Mouse (Mus musculus) embryonic facial prominence, embryonic 11.5 days (tissue): ENCODE measurements at regions not wholly inside any gene's neighbourhood (a gene's known extent, or its start where the extent isn't known, plus 50 kb on each side); places are given as distances from the start of the nearest gene placed in this dataset.
A peak's percentile ranks its signal among the peaks of the same experiment; 100 is the strongest.
"Not testable (repeated sequence)": the region's sequence is repeated elsewhere in the genome, so short reads cannot be mapped to it uniquely, and the experiment has no call there.

ENCODE experiments used
- ATAC-seq: fragments of 200-750 bp; cut with Nextera tagmentation; replicated peaks from 2 replicates; pipeline ENCODE4 v1.8.0; 2017; ENCODE audit warnings: low read depth; ENCODE audit not compliant: insufficient number of reproducible peaks, low FRiP score, low TSS enrichment
- DNase-seq: peaks from one replicate; pipeline ENCODE4 v3.0.0-alpha.2; 2015; ENCODE audit warnings: low spot score
- H3K27ac ChIP-seq: fragments of 300-500 bp; sonication (generic); replicated peaks from 2 replicates; pipeline ENCODE4 v1.5.1; 2014; ENCODE audit warnings: mild to moderate bottlenecking, low read depth, low read length, control low read depth
- H3K27me3 ChIP-seq: fragments of 300-500 bp; sonication (generic); 2 replicates; pipeline ENCODE4 v1.6.1; 2014; ENCODE audit warnings: mild to moderate bottlenecking, low read length, moderate library complexity, mixed read lengths; ENCODE audit not compliant: control insufficient read depth, insufficient read depth
- H3K36me3 ChIP-seq: fragments of 300-500 bp; sonication (generic); replicated peaks from 2 replicates; pipeline ENCODE4 v1.6.1; 2014; ENCODE audit warnings: low read depth, mild to moderate bottlenecking, low read length, moderate library complexity, mixed read lengths; ENCODE audit not compliant: control insufficient read depth, insufficient read depth
- H3K4me1 ChIP-seq: fragments of 300-500 bp; sonication (generic); 2 replicates; pipeline ENCODE4 v1.6.1; 2014; ENCODE audit warnings: low read length, mixed read lengths; ENCODE audit not compliant: control insufficient read depth, insufficient read depth
- H3K4me2 ChIP-seq: fragments of 300-500 bp; sonication (generic); 2 replicates; pipeline ENCODE4 v1.6.1; 2014; ENCODE audit warnings: low read depth, mild to moderate bottlenecking, control low read depth, low read length, moderate library complexity
- H3K4me3 ChIP-seq: fragments of 300-500 bp; sonication (generic); 2 replicates; pipeline ENCODE4 v1.5.1; 2014; ENCODE audit warnings: low read depth, low read length, control low read depth
- H3K9ac ChIP-seq: fragments of 300-500 bp; sonication (generic); replicated peaks from 2 replicates; pipeline ENCODE4 v1.6.1; 2014; ENCODE audit warnings: mild to moderate bottlenecking, control low read depth, low read length
- H3K9me3 ChIP-seq: fragments of 300-500 bp; sonication (generic); replicated peaks from 2 replicates; pipeline ENCODE4 v1.6.1; 2016; ENCODE audit warnings: mild to moderate bottlenecking, low read length, inconsistent platforms, mixed read lengths; ENCODE audit not compliant: control insufficient read depth
- WGBS: fragments of 180-500 bp; shearing (Covaris S2); extraction: QIAGEN DNeasy Blood & Tissue Kit; methylation state at CpG from one replicate; pipeline ENCODE4 v1.1.7; 2014; 5-methylcytosine and 5-hydroxymethylcytosine counted together

DNA sequence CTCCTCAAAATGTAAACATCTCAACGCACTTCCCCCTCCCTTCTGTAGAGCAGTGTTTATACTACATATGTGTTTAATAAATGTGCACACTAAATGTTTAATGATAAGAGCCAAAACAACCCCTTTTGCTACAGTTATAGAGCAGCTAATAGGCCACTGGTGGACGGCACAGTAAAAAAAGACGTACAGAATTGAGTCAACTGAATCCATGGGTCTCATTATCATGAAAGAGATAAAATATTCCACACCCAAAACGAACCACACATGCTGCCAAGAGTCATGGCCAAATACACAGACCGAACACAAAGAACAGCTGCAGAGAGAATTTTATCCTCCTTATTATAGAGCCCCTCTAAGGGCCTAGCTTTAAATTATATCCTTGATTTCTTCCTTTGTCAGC is 237.8 kb downstream of the Dhx15 start:
- no peak for ATAC-seq
- no peaks in the 10 kb centered on the region for H3K27me3 ChIP-seq
- H3K4me3 ChIP-seq: no peak overlapping the region
- no peak overlapping the region for H3K9ac ChIP-seq
- 76% methylated on average over 5 of the region's 5 CpGs for WGBS
- H3K4me2 ChIP-seq: no peak overlapping the region
- H3K36me3 ChIP-seq: no peaks in the 10 kb centered on the region
- no peak for DNase-seq
- no peaks in the 10 kb centered on the region for H3K9me3 ChIP-seq
- H3K4me1 ChIP-seq: no peaks in the 10 kb centered on the region
- H3K27ac ChIP-seq: no peak overlapping the region

DNA sequence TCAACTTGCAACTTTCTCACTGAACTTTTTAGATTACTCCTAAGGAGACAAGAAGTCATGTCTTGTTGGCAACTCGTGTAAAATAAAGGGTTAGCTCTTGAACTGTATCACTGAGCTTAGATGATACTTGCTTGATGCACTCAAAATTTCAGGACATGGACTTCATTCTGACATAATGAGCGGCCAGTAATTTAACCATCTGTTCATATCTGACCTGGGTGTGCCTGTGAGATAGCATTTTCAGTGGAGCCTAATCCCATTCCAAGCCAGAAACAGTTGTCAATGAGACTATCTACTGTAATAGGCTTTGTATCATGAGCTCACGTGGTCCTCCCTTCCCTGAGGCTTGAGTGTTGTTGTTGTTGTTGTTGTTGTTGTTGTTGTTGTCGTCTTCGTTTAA is 240.3 kb downstream of the Dhx15 start:
- no peaks in the 10 kb centered on the region for H3K4me1 ChIP-seq
- ATAC-seq: no peak
- no peaks in the 10 kb centered on the region for H3K36me3 ChIP-seq
- no peak overlapping the region for H3K27ac ChIP-seq
- H3K4me3 ChIP-seq: no peak overlapping the region
- no peaks in the 10 kb centered on the region for H3K9me3 ChIP-seq
- no peaks in the 10 kb centered on the region for H3K27me3 ChIP-seq
- DNase-seq: no peak
- H3K4me2 ChIP-seq: no peak overlapping the region
- H3K9ac ChIP-seq: no peak overlapping the region
- 88% methylated on average over 5 of the region's 5 CpGs for WGBS

DNA sequence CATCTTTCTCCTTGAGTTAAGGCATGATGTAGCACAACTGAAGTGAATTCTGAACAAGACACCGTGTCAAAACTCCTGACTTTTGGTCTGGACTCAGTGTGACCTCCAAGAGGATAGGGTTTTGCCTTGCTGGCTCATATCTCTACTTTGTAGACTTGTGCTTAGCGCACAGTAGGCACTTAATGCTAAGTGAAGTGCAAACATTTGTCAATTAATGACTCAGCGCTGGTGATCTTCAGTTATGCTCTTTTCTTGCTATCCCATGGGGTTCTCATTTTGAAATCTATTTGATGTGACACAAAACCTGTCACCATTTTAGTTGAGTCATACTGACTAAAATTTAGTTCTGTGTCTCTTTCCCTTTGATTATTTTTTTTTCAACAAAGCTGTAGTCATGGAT is 244.3 kb downstream of the Dhx15 start:
- no peak overlapping the region for H3K4me3 ChIP-seq
- ATAC-seq: no peak
- no peak overlapping the region for H3K4me2 ChIP-seq
- DNase-seq: no peak
- no peaks in the 10 kb centered on the region for H3K36me3 ChIP-seq
- no peak overlapping the region for H3K27ac ChIP-seq
- 91% methylated on average over 3 of the region's 3 CpGs for WGBS
- H3K4me1 ChIP-seq: no peaks in the 10 kb centered on the region
- H3K9me3 ChIP-seq: no peaks in the 10 kb centered on the region
- no peak overlapping the region for H3K9ac ChIP-seq
- no peaks in the 10 kb centered on the region for H3K27me3 ChIP-seq

DNA sequence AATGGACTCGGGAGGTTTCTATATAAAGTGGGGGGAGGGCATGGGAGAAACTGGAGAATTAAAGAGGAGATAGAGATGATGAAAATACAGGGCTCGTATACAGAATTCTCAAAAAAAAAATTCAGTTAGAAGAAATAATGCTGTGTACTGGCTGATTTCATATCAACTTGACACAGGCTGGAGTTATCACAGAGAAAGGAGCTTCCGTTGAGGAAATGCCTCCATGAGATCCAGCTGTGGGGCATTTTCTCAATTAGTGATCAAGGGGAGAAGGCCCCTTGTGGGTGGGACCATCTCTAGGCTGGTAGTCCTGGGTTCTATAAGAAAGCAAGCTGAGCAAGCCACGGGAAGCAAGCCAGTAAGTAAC is 248.4 kb downstream of the Dhx15 start:
- H3K4me1 ChIP-seq, H3K27me3 ChIP-seq, H3K4me3 ChIP-seq, H3K27ac ChIP-seq, H3K4me2 ChIP-seq, H3K36me3 ChIP-seq, H3K9me3 ChIP-seq, DNase-seq, ATAC-seq, H3K9ac ChIP-seq: not testable (repeated sequence)
- WGBS: 35% methylated on average over 4 of the region's 4 CpGs

DNA sequence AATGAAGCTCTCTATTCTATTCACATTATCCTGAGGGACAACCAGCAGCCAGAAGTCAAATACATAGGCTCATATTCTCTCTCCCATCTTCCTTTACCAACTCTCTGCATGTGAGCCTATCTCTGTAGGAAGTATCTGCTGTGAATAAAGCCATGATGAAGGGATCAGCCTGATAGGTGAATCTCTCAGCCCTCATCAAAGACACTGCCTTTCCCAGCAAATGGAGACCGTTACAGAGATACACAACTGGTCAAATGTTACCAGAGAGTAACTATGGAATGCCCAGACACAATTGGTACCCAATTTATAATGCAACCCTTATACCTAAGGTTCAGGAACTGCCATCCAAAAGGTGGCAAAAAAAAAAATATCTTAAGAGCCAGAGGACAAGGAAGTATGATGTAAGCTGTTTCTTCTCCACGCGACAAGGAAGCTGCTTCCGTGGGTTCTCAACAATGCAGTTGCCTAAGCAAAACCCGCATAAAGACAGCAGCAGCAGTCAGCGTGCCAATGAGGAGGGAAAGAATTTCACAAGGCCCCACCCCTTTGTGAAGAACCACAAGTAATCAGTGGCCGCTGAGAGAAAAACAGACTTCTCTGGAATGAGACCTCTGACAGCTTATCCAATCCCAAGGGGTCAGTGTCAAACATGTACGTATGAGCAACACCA is 248.9 kb downstream of the Dhx15 start:
- Histone ChIP-seq H3K4me2 (no peak overlapping the region), H3K27ac (no peak overlapping the region), H3K9ac (no peak overlapping the region), H3K4me3 (no peak overlapping the region), H3K9me3 (no peaks in the 10 kb centered on the region), H3K27me3 (no peaks in the 10 kb centered on the region), H3K36me3 (no peaks in the 10 kb centered on the region), H3K4me1 (no peaks in the 10 kb centered on the region)
- DNase-seq: peak; percentile 20
- ATAC-seq: no peak
- 47% methylated on average over 8 of the region's 8 CpGs for WGBS

DNA sequence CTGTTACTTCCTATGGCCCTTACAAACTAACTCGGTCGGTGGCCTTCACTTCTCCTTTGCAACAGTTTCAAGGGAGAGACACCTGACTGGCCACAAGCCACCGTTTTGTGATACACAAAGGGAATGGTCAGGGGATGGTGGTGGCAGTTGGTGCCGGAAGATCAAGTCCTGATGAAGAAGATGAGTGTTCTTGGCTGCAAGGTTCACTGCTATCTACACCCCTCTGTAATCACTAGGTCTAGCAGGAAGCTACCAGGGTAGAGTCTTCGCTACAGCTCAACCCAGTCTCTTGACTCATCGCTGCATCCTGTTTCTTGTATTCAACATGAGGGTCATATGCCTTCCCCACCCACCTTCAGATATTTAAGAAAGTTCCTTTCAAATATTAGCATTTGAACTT is 251.5 kb downstream of the Dhx15 start:
- H3K27me3 ChIP-seq: no peaks in the 10 kb centered on the region
- no peak for DNase-seq
- H3K9ac ChIP-seq: no peak overlapping the region
- H3K36me3 ChIP-seq: no peaks in the 10 kb centered on the region
- H3K9me3 ChIP-seq: no peaks in the 10 kb centered on the region
- no peak overlapping the region for H3K4me3 ChIP-seq
- no peak for ATAC-seq
- H3K4me2 ChIP-seq: no peak overlapping the region
- no peak overlapping the region for H3K27ac ChIP-seq
- no peaks in the 10 kb centered on the region for H3K4me1 ChIP-seq
- 94% methylated on average over 6 of the region's 6 CpGs for WGBS

DNA sequence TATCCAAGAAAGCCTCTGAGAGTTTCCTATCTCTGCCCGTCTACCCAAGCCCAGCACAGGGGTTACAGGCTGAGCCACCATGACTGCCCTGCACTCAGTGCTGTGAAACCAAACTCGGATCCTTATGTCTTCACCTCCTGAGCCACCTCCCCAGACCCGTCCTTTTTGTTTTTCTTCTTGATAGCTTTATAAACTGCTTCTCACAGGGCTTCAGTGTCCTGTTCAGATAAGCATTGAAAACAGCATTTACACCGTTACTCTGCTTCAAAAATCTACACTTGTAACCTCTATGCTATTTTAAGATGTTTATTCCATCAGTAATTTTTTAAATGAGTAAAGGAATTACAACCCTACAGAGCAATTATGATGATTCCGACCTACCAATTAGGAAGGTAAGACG is 253.0 kb downstream of the Dhx15 start:
- Histone ChIP-seq H3K4me3 (no peak overlapping the region), H3K9me3 (no peaks in the 10 kb centered on the region), H3K9ac (no peak overlapping the region), H3K36me3 (no peaks in the 10 kb centered on the region), H3K4me2 (no peak overlapping the region), H3K4me1 (no peaks in the 10 kb centered on the region), H3K27ac (no peak overlapping the region), H3K27me3 (no peaks in the 10 kb centered on the region)
- no peak for DNase-seq
- ATAC-seq: no peak
- WGBS: 75% methylated on average over 6 of the region's 6 CpGs

DNA sequence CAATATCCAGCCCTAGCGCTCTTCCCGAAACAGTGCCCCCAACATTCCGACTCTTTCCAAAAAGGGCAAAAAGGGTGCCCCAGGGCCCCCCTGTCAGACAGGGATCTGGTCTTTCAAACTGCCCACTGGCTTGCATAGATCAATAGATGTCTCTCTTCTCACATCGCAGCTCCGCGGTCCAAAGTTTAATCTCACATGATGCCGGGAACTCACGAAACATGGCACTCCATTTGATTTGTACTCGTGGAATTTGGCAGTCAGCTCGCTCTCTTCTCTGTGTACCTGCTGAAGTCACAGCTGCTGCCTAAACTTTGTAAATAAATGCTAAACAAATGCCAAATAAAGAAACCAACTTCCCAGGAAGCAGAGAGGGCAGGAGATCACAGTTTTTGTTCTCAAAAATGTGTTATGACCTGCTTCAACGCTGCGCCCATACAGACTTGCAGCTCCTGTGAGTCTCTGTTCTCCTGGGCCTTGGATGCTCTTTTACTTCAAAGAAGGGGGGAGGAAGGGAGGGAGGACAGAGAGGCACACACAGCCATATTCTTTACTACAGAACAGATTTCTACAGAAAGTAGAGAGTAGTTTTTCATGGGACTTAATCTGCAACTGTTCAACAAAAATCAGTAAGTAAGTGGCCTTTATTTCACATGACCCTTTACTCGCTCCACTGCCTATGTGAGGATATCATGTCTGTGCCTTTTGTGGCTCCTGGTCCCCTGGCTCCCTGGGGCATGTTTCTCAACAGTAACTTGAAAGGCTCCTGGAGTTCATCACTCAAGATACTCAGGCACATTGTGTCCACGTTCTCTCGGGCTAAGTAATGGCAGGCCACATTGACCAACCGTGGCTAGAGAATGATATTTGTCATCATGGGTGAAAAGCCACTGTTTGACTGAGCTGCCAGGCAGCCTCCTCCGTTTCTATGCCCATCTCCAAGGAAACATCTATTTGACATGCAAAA is 254.6 kb downstream of the Dhx15 start:
- no peaks in the 10 kb centered on the region for H3K27me3 ChIP-seq
- ATAC-seq (no peak), DNase-seq (no peak)
- no peaks in the 10 kb centered on the region for H3K9me3 ChIP-seq
- no peaks in the 10 kb centered on the region for H3K4me1 ChIP-seq
- no peak overlapping the region for H3K4me3 ChIP-seq
- H3K27ac ChIP-seq: no peak overlapping the region
- no peak overlapping the region for H3K9ac ChIP-seq
- no peak overlapping the region for H3K4me2 ChIP-seq
- WGBS: 80% methylated on average over 17 of the region's 17 CpGs
- no peaks in the 10 kb centered on the region for H3K36me3 ChIP-seq
